Mouse (Mus musculus): ENCODE measurements at regions not wholly inside any gene's neighbourhood (a gene's known extent, or its start where the extent isn't known, plus 50 kb on each side); places are given as distances from the start of the nearest gene placed in this dataset.

DNA sequence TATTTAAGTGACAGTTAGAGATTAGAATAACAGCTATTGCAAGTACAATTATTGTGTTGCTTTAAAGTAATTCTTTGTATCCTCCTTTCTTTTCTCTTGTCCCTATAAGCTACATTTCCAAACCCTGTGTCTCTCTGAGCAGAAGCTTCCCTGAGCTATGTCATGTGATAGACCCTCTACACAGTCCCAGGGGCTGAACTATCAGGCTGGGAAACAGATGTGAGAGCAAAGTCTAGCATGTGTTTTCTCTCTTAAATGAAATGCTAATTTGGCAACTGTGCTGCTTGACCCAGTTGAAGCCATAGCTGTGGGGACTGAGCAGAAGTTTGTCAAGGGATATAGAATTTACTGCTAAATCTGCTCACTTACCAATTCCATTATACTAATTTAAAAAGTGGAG lies 1389.9 kb downstream of the Defb40 start:
- H3K4me1 ChIP-seq = no peaks in the 10 kb centered on the region
- H3K4me3 ChIP-seq (replicated peaks) = no peak overlapping the region
- no peak overlapping the region for H3K9ac ChIP-seq
- no peak overlapping the region for H3K27ac ChIP-seq
- no peaks in the 10 kb centered on the region for H3K27me3 ChIP-seq (replicated peaks)
- ATAC-seq (ENCODE audit: insufficient read depth, low FRiP score, low read depth) = no peak
- H3K9me3 ChIP-seq = no peaks in the 10 kb centered on the region
- H3K36me3 ChIP-seq = no peaks in the 10 kb centered on the region
- no peak overlapping the region for H3K4me2 ChIP-seq

DNA sequence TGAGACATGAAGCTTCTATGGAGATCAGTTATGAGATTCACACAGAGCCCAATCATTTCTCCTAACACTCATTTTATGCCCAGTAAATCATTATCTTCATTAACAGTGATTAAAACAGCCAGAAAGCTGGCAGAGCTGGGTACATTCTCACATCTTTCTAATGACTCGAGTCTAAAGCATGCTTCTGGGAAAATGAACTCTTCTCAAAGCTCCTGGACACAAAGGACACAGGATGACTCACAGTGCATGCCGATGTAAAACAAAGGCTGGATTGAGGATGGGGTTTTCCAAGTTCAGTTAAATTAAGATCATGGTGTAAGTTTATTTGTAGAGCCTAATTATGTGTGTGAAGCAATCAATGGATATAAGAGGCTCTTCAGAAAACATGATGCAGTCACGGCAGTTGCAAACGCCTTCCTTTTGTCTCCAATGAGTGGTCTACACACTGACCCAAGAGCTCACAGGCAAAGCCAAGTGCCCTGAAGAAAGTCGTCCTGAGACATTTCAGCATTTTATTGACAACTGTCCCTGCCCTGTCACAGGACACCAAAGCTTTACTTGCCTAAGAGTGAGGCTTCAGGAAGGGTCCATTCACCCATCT lies 1390.7 kb downstream of the Defb40 start:
- Histone ChIP-seq H3K9ac (no peak overlapping the region), H3K27me3 (replicated peaks) (no peaks in the 10 kb centered on the region), H3K4me3 (replicated peaks) (no peak overlapping the region), H3K4me2 (no peak overlapping the region), H3K4me1 (no peaks in the 10 kb centered on the region), H3K36me3 (no peaks in the 10 kb centered on the region), H3K9me3 (no peaks in the 10 kb centered on the region), H3K27ac (no peak overlapping the region)
- ATAC-seq (ENCODE audit: insufficient read depth, low FRiP score, low read depth) = no peak
- WGBS = 66% methylated on average over 5 of the region's 5 CpGs
